Mouse (Mus musculus): ENCODE results near the gene Kank2. TPM values are rescaled to one million over a fixed set of nuclear protein-coding genes. Genes with fewer than 3 reads are reported as not detected.
A peak's percentile ranks its signal among the peaks of the same experiment; 100 is the strongest.

Gene Kank2
- total RNA-seq, 2 experiments from 2014 or later, result 7.1 to 7.8 TPM

- no peak for DNase-seq (ENCODE audit: low spot score in 2 of 2)
These were observed 46.2 kb downstream of the Kank2 start for GRCm38 (mm10) chr9:21752252-21752792.

- DNase-seq (ENCODE audit: low spot score in 2 of 2), result no peak
These were observed 47.2 kb downstream of the Kank2 start for GRCm38 (mm10) chr9:21751347-21751746.

DNA sequence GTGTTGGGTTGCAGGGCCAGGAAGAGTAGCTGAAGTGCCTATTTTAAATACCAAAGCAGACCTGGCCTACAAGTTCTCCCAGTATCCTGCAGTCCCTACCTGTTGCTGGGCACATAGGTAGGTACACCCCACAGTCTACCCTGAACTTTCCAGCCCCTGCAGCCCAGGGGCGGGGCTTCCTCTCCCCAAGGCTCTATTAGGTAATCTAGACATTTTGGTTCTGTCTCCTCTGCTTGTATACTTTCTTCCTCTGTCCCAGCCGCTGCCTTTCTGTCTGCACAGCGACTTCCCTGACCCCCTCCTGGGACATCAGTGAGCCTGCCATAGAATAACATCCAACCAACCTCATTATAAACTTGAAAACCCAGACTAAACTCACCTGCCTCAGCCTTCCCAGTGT is 48.2 kb downstream of the Kank2 start:
- no peak for DNase-seq (ENCODE audit: low spot score in 2 of 2)

DNA sequence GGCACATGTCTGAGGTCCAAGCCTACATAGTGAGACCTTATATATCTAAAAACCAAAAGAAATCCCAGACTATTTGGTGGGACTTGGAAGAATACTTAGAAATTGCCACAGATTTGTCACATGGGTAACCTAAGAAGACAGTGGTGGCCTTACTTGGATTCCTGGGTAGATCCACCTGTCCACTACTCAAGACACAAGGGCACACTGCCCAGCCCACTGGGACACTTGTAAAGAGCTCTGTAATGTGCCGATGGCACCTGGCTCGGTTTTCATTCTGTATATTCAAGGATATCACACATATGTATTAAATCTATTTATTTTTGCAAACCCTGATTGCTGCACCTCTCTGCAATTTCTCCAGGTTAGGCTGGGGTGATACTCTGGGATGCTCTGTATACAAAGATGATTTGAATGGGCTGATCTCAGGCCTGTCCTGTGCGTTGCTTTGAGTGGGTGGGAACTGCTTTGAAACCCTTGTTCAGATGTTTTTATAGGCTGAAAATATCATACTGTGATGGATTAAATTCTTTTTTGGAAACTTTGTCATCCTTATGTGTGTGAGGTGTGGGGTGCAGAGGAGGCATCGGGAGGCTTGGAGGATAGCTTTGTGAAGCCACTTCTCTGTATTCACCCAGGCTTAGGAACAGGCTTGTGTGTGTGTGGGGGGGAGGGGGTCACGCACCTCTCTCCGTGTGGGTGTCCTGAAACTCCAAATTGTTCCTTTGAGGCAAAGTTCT is 49.0 kb downstream of the Kank2 start:
- DNase-seq (ENCODE audit: low spot score in 2 of 2), result no peak

GRCm38 (mm10) chr9:21748491-21748890 is 50.1 kb downstream of the Kank2 start:
- DNase-seq (ENCODE audit: low spot score in 2 of 2), result no peak

- no peak for DNase-seq (ENCODE audit: low spot score in 2 of 2)
These were observed 50.5 kb downstream of the Kank2 start for GRCm38 (mm10) chr9:21748033-21748432.

DNA sequence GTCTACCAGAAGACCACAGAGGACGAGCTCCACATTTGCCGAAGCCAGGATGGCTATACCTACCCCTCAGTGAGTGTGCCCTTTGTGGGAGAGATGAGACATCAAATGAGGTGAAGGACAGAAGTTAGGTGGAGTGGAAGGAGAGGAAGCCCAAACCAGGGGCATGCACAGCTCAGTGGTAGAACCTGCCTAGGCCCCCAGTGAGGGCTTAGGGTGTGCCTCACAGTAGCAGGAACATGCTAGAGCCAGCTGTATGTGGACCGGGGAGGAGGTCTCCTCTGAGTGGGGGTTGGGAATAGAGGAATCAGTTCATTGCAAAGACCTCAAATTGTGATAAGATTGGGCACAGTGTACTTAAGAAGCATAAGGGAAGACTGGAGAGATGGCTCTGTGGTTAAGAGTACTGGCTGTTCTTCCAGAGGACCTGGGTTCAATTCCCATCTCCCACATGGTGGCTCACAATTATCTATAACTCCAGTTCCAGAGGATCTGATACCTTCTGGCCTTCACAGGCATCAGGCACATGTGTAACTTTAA is 51.2 kb downstream of the Kank2 start:
- no peak for DNase-seq (ENCODE audit: low spot score in 2 of 2)

DNA sequence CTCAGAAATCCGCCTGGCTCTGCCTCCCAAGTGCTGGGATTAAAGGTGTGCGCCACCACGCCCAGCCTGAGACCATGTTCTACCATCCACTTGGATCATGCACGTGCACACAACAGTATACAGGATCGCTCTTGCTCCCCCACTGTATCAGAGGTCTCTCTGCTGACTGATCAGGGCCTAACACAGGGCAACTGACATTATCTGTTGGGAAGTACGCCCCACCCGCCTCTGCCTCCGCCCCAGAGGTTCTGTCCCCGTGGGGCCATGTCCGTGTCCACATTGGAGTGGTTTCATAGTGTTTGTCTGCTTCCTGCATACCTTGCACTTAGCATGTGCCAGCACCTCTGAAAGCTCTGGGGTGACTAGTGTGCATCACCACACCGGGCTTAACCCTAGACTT is 57.0 kb downstream of the Kank2 start:
- no peak for DNase-seq (ENCODE audit: low spot score in 2 of 2)

DNA sequence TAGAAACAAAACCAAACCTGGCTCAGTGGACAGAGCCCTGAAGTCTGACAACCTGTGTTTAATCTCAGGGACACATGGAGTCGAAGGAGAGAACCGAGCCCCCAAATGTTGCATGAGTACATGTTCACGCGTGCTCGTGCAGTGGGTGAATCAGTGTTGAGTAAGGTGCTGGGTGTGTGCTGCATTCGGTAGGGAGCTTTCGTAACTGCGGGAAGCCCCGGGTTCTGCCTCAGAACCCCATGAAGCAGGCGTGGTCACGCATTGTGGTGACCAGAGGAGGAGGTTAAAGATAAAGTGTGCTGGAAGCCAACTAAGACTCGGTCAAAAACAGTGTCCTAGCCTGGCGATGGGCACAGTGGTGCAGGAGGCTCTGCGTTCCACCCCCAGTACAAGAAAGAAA is 58.1 kb downstream of the Kank2 start:
- DNase-seq (ENCODE audit: low spot score in 2 of 2), result no peak

- DNase-seq (ENCODE audit: low spot score in 2 of 2), result no peak
These were observed 59.8 kb downstream of the Kank2 start for GRCm38 (mm10) chr9:21738776-21739175.

- no peak for DNase-seq (ENCODE audit: low spot score in 2 of 2)
These were observed 61.4 kb downstream of the Kank2 start for GRCm38 (mm10) chr9:21737188-21737587.

DNA sequence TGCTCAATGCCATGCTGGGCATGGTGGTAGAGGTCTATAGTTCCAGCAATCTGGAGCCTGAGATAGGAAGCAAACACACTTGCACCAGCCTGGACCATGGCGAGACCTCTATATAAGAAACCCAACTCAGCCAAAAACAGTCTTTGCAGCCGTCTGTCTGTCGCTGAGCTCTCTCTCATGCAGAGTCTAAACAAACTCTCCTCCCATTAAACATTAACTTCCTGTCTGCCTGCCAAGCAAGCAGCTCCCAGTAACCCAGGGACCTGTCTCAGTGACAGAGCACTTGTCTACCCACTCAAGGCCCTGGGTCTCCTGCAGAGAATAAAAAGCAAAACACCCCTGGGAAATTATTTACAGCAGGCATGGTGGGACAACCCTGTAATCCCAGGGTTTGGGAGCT is 62.0 kb downstream of the Kank2 start:
- DNase-seq (ENCODE audit: low spot score in 2 of 2), result no peak

- no peak for DNase-seq (ENCODE audit: low spot score in 2 of 2)
These were observed 63.4 kb downstream of the Kank2 start for GRCm38 (mm10) chr9:21735126-21735525.

- DNase-seq (ENCODE audit: low spot score in 2 of 2), result no peak
These were observed 64.6 kb downstream of the Kank2 start for GRCm38 (mm10) chr9:21733989-21734388.

- DNase-seq (ENCODE audit: low spot score in 2 of 2), result no peak
These were observed 65.1 kb downstream of the Kank2 start for GRCm38 (mm10) chr9:21733446-21733845.

- no peak for DNase-seq (ENCODE audit: low spot score in 2 of 2)
These were observed 66.3 kb downstream of the Kank2 start for GRCm38 (mm10) chr9:21732288-21732687.

- no peak for DNase-seq (ENCODE audit: low spot score in 2 of 2)
These were observed 69.3 kb downstream of the Kank2 start for GRCm38 (mm10) chr9:21729264-21729663.

GRCm38 (mm10) chr9:21728261-21728832 is 70.2 kb downstream of the Kank2 start:
- no peak for DNase-seq (ENCODE audit: low spot score in 2 of 2)

DNA sequence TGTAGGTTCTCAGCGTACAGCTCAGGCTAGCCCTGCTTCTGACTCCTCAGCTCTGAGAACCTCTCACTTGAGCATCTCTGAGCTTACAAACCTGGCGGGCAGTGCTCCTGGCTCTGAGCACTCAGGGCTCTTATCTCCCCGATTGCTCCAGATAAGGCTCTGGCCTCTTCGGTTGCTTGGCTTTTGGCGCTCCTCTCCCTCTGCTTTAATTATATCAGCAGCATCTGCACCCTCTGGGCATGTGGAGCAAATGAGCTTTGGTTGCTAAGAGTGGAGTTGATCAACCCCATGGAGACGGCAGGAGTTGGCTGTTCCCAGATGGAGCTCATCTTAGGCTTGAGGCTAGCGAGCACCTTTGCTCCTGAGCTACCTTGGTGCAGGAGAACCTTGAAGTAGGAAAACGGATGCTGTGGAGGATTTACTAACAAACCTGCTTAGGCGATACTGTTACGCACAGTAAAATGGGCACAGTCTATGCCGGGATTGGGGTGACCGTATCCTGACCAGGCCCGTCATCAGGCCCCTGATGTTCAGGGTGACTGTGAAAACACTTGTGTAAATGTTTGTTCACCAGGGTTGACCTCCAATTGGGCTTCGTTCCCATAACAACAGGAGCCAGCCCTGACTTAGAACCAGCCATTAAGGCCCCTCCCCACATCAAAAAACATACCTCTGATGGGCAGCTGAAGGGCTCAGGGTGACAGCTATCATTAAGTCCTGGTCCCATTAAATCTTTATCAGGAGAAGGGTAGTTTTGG is 72.1 kb downstream of the Kank2 start:
- peak in 1 of 2 experiments; percentile 50 for DNase-seq (ENCODE audit: low spot score in 2 of 2)

DNA sequence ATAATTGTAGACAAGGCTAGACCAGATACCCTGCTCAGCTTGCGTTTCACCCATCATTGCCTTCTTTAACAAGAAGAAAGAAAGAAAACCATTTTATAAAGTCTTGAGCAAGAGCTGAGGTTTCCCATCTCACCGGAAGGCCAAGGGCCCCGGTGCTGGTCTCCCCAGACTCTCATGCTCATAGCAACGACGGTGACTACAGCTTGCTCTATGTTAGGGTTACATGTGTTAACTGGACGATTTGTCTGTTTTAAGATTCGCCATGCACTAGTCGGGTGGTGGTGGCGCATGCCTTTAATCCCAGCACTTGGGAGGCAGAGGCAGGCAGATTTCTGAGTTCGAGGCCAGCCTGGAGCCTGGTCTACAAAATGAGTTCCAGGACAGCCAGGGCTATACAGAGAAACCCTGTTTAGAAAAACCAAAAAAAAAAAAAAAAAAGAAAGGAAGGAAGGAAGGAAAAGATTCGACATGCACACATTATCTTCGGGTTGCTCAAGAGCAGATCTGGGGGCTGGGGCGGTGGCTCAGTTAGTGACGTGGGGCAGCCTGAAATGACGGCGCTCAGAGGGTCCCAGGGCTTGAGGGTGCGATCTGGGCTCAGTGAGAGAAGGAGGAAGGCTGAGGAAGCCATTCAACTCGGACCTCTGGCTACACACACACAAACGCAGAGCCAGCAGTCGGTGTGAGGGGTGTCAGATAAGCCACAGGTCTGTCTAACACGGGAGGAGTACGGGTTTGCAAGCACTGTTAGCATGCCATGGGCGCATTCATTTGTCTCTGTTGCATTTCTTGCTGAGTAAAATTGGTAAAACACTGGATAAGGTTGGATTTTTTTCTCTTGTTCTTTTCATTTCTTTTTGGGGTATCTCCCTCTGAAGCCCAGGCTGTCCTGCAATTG is 73.1 kb downstream of the Kank2 start:
- DNase-seq (ENCODE audit: low spot score in 2 of 2), result no peak

DNA sequence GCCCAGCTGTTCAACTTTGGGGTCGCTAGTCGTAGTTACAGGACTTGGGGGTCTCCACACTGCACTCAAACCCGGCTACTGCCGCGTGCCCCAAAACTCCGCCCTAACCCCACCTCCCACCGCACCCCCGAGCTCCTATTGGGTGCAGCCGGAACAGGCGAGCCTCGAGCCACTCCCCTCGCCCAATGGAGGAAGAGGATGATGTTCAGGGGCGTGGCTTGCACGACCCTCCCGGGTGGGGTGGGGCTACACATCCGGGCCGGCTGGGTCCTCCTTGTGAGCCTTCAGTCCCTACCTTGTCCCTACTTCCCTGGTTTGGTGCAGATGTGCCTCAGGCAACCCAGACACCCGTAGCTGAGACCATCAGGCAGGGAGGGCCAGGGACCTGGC is 74.4 kb downstream of the Kank2 start:
- peak; percentile 88 to 95 for DNase-seq (ENCODE audit: low spot score in 2 of 2)

Data from layer of hippocampus, postnatal 14 days (tissue).